Mouse (Mus musculus) liver, postnatal 0 days (tissue): ENCODE results near the gene Dpp7. TPM values are rescaled to one million over a fixed set of nuclear protein-coding genes. Genes with fewer than 3 reads are reported as not detected.

Experiments
- ATAC-seq: fragments of 200-750 bp; cut with Nextera tagmentation; 2 replicates; pipeline ENCODE4 v1.8.0; 2017; ENCODE audit warnings: mild to moderate bottlenecking, moderate library complexity
- DNase-seq: peaks from one replicate; pipeline ENCODE4 v3.0.0-alpha.2; 2016
- H3K27ac ChIP-seq: fragments of 300-500 bp; sonication (generic); 2 replicates; pipeline ENCODE4 v1.5.1; 2014; ENCODE audit warnings: antibody characterized with exemption, moderate library complexity, mild to moderate bottlenecking, low read depth
- H3K27me3 ChIP-seq: fragments of 300-500 bp; sonication (generic); 2 replicates; pipeline ENCODE4 v1.6.1; 2014; ENCODE audit warnings: low read length, control low read depth, mixed read lengths; ENCODE audit not compliant: insufficient read depth
- H3K36me3 ChIP-seq: fragments of 300-500 bp; sonication (generic); replicated peaks from 2 replicates; pipeline ENCODE4 v1.6.1; 2014; ENCODE audit warnings: mild to moderate bottlenecking, control low read depth, low read length, moderate library complexity, mixed read lengths; ENCODE audit not compliant: insufficient read depth
- H3K4me1 ChIP-seq: fragments of 300-500 bp; sonication (generic); 2 replicates; pipeline ENCODE4 v1.6.1; 2014; ENCODE audit warnings: antibody characterized with exemption, mild to moderate bottlenecking, control low read depth; ENCODE audit not compliant: insufficient read depth
- H3K4me2 ChIP-seq: fragments of 300-500 bp; sonication (generic); 2 replicates; pipeline ENCODE4 v1.6.1; 2014; ENCODE audit warnings: low read depth, mild to moderate bottlenecking, low read length, moderate library complexity, mixed read lengths
- H3K4me3 ChIP-seq: fragments of 300-500 bp; sonication (generic); 2 replicates; pipeline ENCODE4 v1.5.1; 2014; ENCODE audit warnings: low read depth, low read length
- H3K9ac ChIP-seq: fragments of 300-500 bp; sonication (generic); replicated peaks from 2 replicates; pipeline ENCODE4 v1.6.1; 2014; ENCODE audit warnings: mild to moderate bottlenecking, moderate library complexity
- H3K9me3 ChIP-seq: fragments of 300-500 bp; sonication (generic); 2 replicates; pipeline ENCODE4 v1.6.1; 2016; ENCODE audit warnings: mild to moderate bottlenecking, control low read depth, low read length, mixed read lengths
- CTCF ChIP-seq: sonication (generic); IDR thresholded peaks from 2 replicates; pipeline ENCODE4 v1.5.1; 2016; ENCODE audit warnings: antibody characterized with exemption, low read depth
- EP300 ChIP-seq: IDR thresholded peaks from 2 replicates; pipeline ENCODE4 v1.6.1; 2016; ENCODE audit warnings: antibody characterized with exemption, low read depth, mild to moderate bottlenecking
- WGBS: fragments of 180-500 bp; shearing (Covaris S2); extraction: QIAGEN DNeasy Blood & Tissue Kit; methylation state at CpG from one replicate; pipeline ENCODE4 v1.1.7; 2014; ENCODE audit not compliant: insufficient replicate concordance; 5-methylcytosine and 5-hydroxymethylcytosine counted together
- polyA plus RNA-seq: library from polyadenylated mRNA; unstranded; fragments of >200 nt; fragmentation: Nextera tagmentation; extraction: Ambion mirVana; gene quantifications from 2 replicates; pipeline ENCODE4 v1.2.1, GENCODE M21; 2015

Dpp7 gene
- polyA plus RNA-seq, 1 experiment from 2014 or later: 15.4 TPM

- H3K9me3 ChIP-seq: no peaks in the 10 kb centered on the region
- no peak for TF ChIP-seq EP300
- TF ChIP-seq CTCF: no peak
- no peaks in the 10 kb centered on the region for H3K27me3 ChIP-seq
- peaks cover 18% of the 10 kb centered on the region for H3K4me1 ChIP-seq
- WGBS: 73% methylated on average over 2 of the region's 2 CpGs
- peaks cover 29% of the 10 kb centered on the region for H3K36me3 ChIP-seq
- ATAC-seq (no peak), DNase-seq (no peak)
- H3K9ac ChIP-seq: peak overlapping the region; percentile 86
- H3K4me2 ChIP-seq: peak overlapping the region; percentile 96
- H3K4me3 ChIP-seq: peak overlapping the region; percentile 80
- peak overlapping the region; percentile 69; the same call in 1 of the 2 replicates for H3K27ac ChIP-seq
These were observed 22.6 kb downstream of the Dpp7 start for GRCm38 (mm10) chr2:25333569-25333968.

- peak; percentile 56 for TF ChIP-seq CTCF
- TF ChIP-seq EP300: no peak
- H3K4me1 ChIP-seq: peaks cover 18% of the 10 kb centered on the region
- ATAC-seq (peak; percentile 96), DNase-seq (peak; percentile 100)
- H3K27ac ChIP-seq: peak within 1 kb of the TSS; percentile 79
- under 1% methylated on average over 78 of the region's 78 CpGs for WGBS
- H3K4me2 ChIP-seq: peak within 1 kb of the TSS; percentile 96
- H3K27me3 ChIP-seq: no peaks in the 10 kb centered on the region
- H3K9me3 ChIP-seq: no peaks in the 10 kb centered on the region
- peak within 1 kb of the TSS; percentile 86 for H3K9ac ChIP-seq
- peaks cover 24% of the 10 kb centered on the region for H3K36me3 ChIP-seq
- H3K4me3 ChIP-seq: peak within 1 kb of the TSS; percentile 80
These were observed 23.6 kb downstream of the Dpp7 start, which contains the start of gene Man1b1 for GRCm38 (mm10) chr2:25332286-25333160. TSS of gene Man1b1 (plus strand) at chr2:25332338.

- H3K4me1 ChIP-seq: peaks cover 18% of the 10 kb centered on the region
- H3K4me2 ChIP-seq: peak overlapping the region; percentile 96
- DNase-seq: no peak
- peaks cover 19% of the 10 kb centered on the region for H3K36me3 ChIP-seq
- TF ChIP-seq CTCF: 0 out of 2 replicates have a peak, but pooled peaks have one; percentile 10
- no peak for TF ChIP-seq EP300
- ATAC-seq: no peak
- H3K27ac ChIP-seq: no peak overlapping the region
- H3K9ac ChIP-seq: peak overlapping the region; percentile 86
- no peaks in the 10 kb centered on the region for H3K27me3 ChIP-seq
- WGBS: 53% methylated on average over 9 of the region's 9 CpGs
- H3K4me3 ChIP-seq: peak overlapping the region; percentile 80
- no peaks in the 10 kb centered on the region for H3K9me3 ChIP-seq
These were observed 24.7 kb downstream of the Dpp7 start for GRCm38 (mm10) chr2:25331470-25331869.

- DNase-seq: peak; percentile 45
- TF ChIP-seq EP300 (no peak), CTCF (peak; percentile 70)
- no peak overlapping the region for H3K4me2 ChIP-seq
- WGBS: 34% methylated on average over 7 of the region's 7 CpGs
- H3K9me3 ChIP-seq: no peaks in the 10 kb centered on the region
- H3K9ac ChIP-seq: no peak overlapping the region
- H3K27me3 ChIP-seq: no peaks in the 10 kb centered on the region
- H3K4me3 ChIP-seq: no peak overlapping the region
- ATAC-seq: no peak
- peaks cover 15% of the 10 kb centered on the region for H3K4me1 ChIP-seq
- H3K36me3 ChIP-seq: no peaks in the 10 kb centered on the region
- no peak overlapping the region for H3K27ac ChIP-seq
These were observed 27.7 kb downstream of the Dpp7 start for GRCm38 (mm10) chr2:25328440-25328839.

- H3K9ac ChIP-seq: no peak overlapping the region
- no peak overlapping the region for H3K27ac ChIP-seq
- WGBS: 70% methylated on average over 2 of the region's 2 CpGs
- TF ChIP-seq CTCF: no peak
- DNase-seq (no peak), ATAC-seq (no peak)
- H3K4me2 ChIP-seq: no peak overlapping the region
- no peaks in the 10 kb centered on the region for H3K4me1 ChIP-seq
- H3K36me3 ChIP-seq: no peaks in the 10 kb centered on the region
- no peaks in the 10 kb centered on the region for H3K27me3 ChIP-seq
- H3K4me3 ChIP-seq: no peak overlapping the region
- H3K9me3 ChIP-seq: no peaks in the 10 kb centered on the region
These were observed 30.1 kb downstream of the Dpp7 start for GRCm38 (mm10) chr2:25326036-25326435.

- H3K36me3 ChIP-seq: no peaks in the 10 kb centered on the region
- H3K4me2 ChIP-seq: no peak overlapping the region
- no peak for DNase-seq
- no peak overlapping the region for H3K9ac ChIP-seq
- no peaks in the 10 kb centered on the region for H3K9me3 ChIP-seq
- H3K27me3 ChIP-seq: peaks cover 33% of the 10 kb centered on the region
- ATAC-seq: no peak
- no peak overlapping the region for H3K4me3 ChIP-seq
- 0 out of 2 replicates have a peak, but pooled peaks cover 3% of the 10 kb centered on the region for H3K4me1 ChIP-seq
- 25% methylated on average over 2 of the region's 2 CpGs for WGBS
- H3K27ac ChIP-seq: no peak overlapping the region
- TF ChIP-seq CTCF (no peak), EP300 (no peak)
These were observed 36.1 kb downstream of the Dpp7 start for GRCm38 (mm10) chr2:25320084-25320483.
